Mouse (Mus musculus) heart, embryonic 11.5 days (tissue): ENCODE measurements around the gene Atn1. TPM values are rescaled to one million over a fixed set of nuclear protein-coding genes. Genes with fewer than 3 reads are reported as not detected.

ENCODE experiments used
- ATAC-seq: fragments of 200-750 bp; cut with Nextera tagmentation; replicated peaks from 2 replicates; pipeline ENCODE4 v1.8.0; 2017; ENCODE audit warnings: moderate library complexity; ENCODE audit not compliant: insufficient number of reproducible peaks, low FRiP score, low TSS enrichment
- H3K27ac ChIP-seq: fragments of 300-500 bp; sonication (generic); 2 replicates; pipeline ENCODE4 v1.5.1; 2014; ENCODE audit warnings: mild to moderate bottlenecking, low read depth, low read length
- H3K27me3 ChIP-seq: fragments of 300-500 bp; sonication (generic); 2 replicates; pipeline ENCODE4 v1.6.1; 2014; ENCODE audit warnings: mild to moderate bottlenecking, low read length, mixed read lengths; ENCODE audit not compliant: control insufficient read depth, insufficient read depth
- H3K36me3 ChIP-seq: fragments of 300-500 bp; sonication (generic); 2 replicates; pipeline ENCODE4 v1.6.1; 2014; ENCODE audit warnings: mild to moderate bottlenecking, low read length, moderate library complexity, mixed read lengths; ENCODE audit not compliant: control insufficient read depth, insufficient read depth
- H3K4me1 ChIP-seq: fragments of 300-500 bp; sonication (generic); 2 replicates; pipeline ENCODE4 v1.6.1; 2014; ENCODE audit warnings: low read length; ENCODE audit not compliant: control insufficient read depth, insufficient read depth
- H3K4me2 ChIP-seq: fragments of 300-500 bp; sonication (generic); 2 replicates; pipeline ENCODE4 v1.6.1; 2014; ENCODE audit warnings: mild to moderate bottlenecking, moderate library complexity
- H3K4me3 ChIP-seq: fragments of 300-500 bp; sonication (generic); 2 replicates; pipeline ENCODE4 v1.5.1; 2014; ENCODE audit warnings: low read depth, low read length
- H3K9ac ChIP-seq: fragments of 300-500 bp; sonication (generic); 2 replicates; pipeline ENCODE4 v1.6.1; 2014; ENCODE audit warnings: mild to moderate bottlenecking, low read depth, low read length, moderate library complexity
- H3K9me3 ChIP-seq: fragments of 300-500 bp; sonication (generic); replicated peaks from 2 replicates; pipeline ENCODE4 v1.6.1; 2016; ENCODE audit warnings: low read length; ENCODE audit not compliant: control insufficient read depth
- WGBS: fragments of 180-500 bp; shearing (Covaris S2); extraction: QIAGEN DNeasy Blood & Tissue Kit; methylation state at CpG from one replicate; pipeline ENCODE4 v1.1.7; 2014; ENCODE audit not compliant: insufficient replicate concordance; 5-methylcytosine and 5-hydroxymethylcytosine counted together
- polyA plus RNA-seq: library from polyadenylated mRNA; unstranded; fragments of >200 nt; fragmentation: Nextera tagmentation; extraction: Ambion mirVana; gene quantifications from 2 replicates; pipeline ENCODE4 v1.2.1, GENCODE M21; 2014

Atn1 gene
- polyA plus RNA-seq, 1 experiment from 2014 or later: 9.5 TPM

DNA sequence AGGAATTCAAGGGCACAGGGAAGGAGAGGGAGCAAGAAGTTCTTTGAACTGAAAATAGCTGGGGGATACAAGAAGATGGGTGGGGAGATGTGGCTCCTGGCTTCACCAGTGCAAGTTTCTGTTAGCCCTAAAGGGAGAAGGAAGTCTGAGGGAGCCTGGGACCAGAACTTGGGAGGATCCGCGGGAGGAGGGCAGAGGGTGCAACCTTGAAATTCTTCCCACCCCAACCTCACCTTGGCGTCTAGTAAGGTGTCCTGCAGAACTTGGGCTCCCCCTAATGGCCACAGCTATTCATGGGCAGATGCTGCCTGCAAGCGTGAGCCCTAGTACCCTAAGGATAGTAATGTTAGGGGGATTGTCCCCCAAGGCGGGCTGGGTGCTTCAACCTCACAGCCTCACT lies 2.9 kb upstream of the Atn1 start:
- peak overlapping the region; percentile 46 for H3K9ac ChIP-seq
- ATAC-seq: no peak

GRCm38 (mm10) chr6:124758849-124759232 lies 2.5 kb upstream of the Atn1 start:
- Histone ChIP-seq H3K27ac (peak overlapping the region; percentile 46; the same call in 1 of the 2 replicates), H3K4me3 (no peak overlapping the region), H3K27me3 (peaks cover 11% of the 10 kb centered on the region; the same call in 1 of the 2 replicates), H3K4me2 (peak overlapping the region; percentile 49), H3K36me3 (no peaks in the 10 kb centered on the region), H3K9ac (peak overlapping the region; percentile 46), H3K9me3 (no peaks in the 10 kb centered on the region), H3K4me1 (peaks cover 32% of the 10 kb centered on the region)
- 43% methylated on average over 2 of the region's 2 CpGs for WGBS
- ATAC-seq: no peak

More for the DNA sequence above, 2.9 kb upstream of the Atn1 start:
- WGBS: 1% methylated on average over 5 of the region's 5 CpGs
- Histone ChIP-seq H3K4me1 (peaks cover 29% of the 10 kb centered on the region), H3K27ac (peak overlapping the region; percentile 46; the same call in 1 of the 2 replicates), H3K4me2 (peak overlapping the region; percentile 49), H3K4me3 (no peak overlapping the region), H3K9me3 (no peaks in the 10 kb centered on the region), H3K27me3 (peaks cover 11% of the 10 kb centered on the region), H3K36me3 (no peaks in the 10 kb centered on the region)

GRCm38 (mm10) chr6:124757909-124758848 lies 1.9 kb upstream of the Atn1 start:
- Histone ChIP-seq H3K4me3 (peak overlapping the region; percentile 89), H3K27me3 (peaks cover 8% of the 10 kb centered on the region; the same call in 1 of the 2 replicates), H3K9me3 (no peaks in the 10 kb centered on the region), H3K4me2 (peak overlapping the region; percentile 82), H3K4me1 (peaks cover 34% of the 10 kb centered on the region), H3K27ac (peak overlapping the region; percentile 95; the same call in 1 of the 2 replicates), H3K9ac (peak overlapping the region; percentile 93; the same call in 1 of the 2 replicates), H3K36me3 (no peaks in the 10 kb centered on the region)
- 36% methylated on average over 5 of the region's 5 CpGs for WGBS
- ATAC-seq: no peak

DNA sequence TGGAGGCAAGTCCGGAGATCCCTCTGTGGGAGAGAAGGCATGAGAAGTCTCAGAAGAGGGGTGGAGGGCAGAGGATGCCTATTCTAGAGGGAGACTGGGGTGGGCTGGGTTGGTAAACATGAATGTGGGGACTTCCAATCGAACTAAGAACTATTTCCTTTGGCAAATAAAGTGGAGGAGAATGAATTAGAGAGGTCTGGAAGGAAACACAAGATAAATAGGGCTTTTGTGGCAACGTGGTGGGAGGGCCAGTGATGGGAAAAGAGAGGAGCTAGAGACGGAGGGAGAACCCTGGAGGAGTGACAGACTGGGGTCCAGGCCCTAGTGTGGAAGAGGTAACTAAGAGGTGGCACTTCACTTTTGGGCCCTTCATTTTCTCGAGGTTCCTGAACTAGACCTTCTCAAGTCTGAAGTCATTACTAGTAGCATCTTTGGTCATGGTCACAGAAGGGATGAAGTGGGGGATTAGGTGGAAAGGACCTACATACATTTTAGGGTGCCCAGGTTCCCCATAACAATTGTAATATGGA lies 1.1 kb upstream of the Atn1 start:
- Histone ChIP-seq H3K27ac (peak overlapping the region; percentile 95), H3K9me3 (no peaks in the 10 kb centered on the region), H3K27me3 (peaks cover 5% of the 10 kb centered on the region; the same call in 1 of the 2 replicates), H3K4me1 (peaks cover 34% of the 10 kb centered on the region), H3K4me3 (peak overlapping the region; percentile 89), H3K36me3 (no peaks in the 10 kb centered on the region), H3K9ac (peak overlapping the region; percentile 93), H3K4me2 (peak overlapping the region; percentile 82)
- no peak for ATAC-seq
- WGBS: 10% methylated on average over 5 of the region's 5 CpGs

DNA sequence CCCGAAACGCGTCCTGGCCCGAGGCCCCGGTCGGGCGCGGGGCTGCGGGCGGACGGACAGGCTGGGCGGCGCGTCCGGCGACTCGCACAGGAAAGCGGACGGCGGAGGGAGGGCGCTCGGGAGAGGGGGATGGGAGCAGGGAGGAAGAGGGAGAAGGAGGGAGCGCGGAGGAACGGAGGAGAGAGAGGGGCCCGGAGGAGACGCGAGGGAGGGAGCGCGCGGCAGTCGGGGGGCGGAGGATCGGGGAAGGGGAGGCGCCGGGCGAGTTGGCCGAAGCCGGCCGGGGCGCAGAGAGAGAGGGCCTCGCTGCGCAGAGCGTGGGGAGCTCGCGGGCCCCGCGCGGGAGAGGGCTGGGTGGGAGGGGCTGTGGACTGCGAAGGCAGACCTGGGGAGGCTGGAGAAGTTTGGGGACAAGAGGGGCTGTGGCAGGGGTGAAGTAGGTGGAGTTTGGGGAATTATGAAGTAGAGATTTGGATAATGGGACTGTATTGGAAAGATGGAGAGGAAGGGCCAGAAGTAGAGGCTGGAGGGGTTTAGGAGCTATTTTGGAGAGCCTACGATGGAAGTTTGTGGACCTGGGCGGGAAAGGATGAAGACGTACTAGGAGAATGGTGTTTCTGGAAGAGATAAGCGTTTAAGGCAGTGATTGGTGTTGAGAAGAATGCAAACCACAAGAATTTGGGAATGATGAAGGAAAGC lies 477 bp upstream of the Atn1 start:
- ATAC-seq: peak; percentile 64
- peaks cover 5% of the 10 kb centered on the region; the same call in 1 of the 2 replicates for H3K27me3 ChIP-seq
- peak overlapping the region; percentile 95 for H3K27ac ChIP-seq
- H3K9ac ChIP-seq: peak overlapping the region; percentile 93
- 1% methylated on average over 52 of the region's 54 CpGs for WGBS
- H3K36me3 ChIP-seq: no peaks in the 10 kb centered on the region
- peak overlapping the region; percentile 89 for H3K4me3 ChIP-seq
- H3K9me3 ChIP-seq: no peaks in the 10 kb centered on the region
- peaks cover 34% of the 10 kb centered on the region for H3K4me1 ChIP-seq
- peak overlapping the region; percentile 82 for H3K4me2 ChIP-seq

DNA sequence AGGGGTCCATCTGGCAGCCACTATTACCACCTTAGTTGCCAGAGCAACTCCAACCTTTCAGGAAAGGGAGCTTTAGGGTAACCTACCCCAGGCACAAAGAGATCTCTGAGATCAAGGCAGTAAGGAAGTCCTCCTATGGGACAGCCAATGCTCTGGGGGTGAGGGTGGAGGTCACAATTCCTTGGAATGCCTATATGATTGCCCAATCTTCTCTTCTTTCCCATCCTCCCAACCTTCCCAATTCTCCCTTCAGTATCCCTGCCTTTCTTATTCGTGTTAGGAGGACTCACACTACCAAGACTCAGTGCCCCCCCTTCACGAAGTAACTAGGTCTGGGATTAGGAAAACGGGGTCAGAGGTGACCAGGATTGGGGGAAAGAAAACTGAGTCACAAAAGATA lies 1.0 kb downstream of the Atn1 start:
- no peak for ATAC-seq
- H3K4me1 ChIP-seq: peaks cover 34% of the 10 kb centered on the region
- H3K4me3 ChIP-seq: peak overlapping the region; percentile 89
- no peaks in the 10 kb centered on the region for H3K36me3 ChIP-seq
- H3K27me3 ChIP-seq: peaks cover 3% of the 10 kb centered on the region; the same call in 1 of the 2 replicates
- 2% methylated on average over 3 of the region's 3 CpGs for WGBS
- H3K4me2 ChIP-seq: peak overlapping the region; percentile 82
- no peaks in the 10 kb centered on the region for H3K9me3 ChIP-seq
- H3K9ac ChIP-seq: peak overlapping the region; percentile 93
- H3K27ac ChIP-seq: peak overlapping the region; percentile 95; the same call in 1 of the 2 replicates

GRCm38 (mm10) chr6:124753861-124754260 lies 2.5 kb downstream of the Atn1 start:
- WGBS: 88% methylated on average over 2 of the region's 2 CpGs
- no peak overlapping the region for H3K9ac ChIP-seq
- no peak overlapping the region for H3K27ac ChIP-seq
- H3K9me3 ChIP-seq: no peaks in the 10 kb centered on the region
- peaks cover 31% of the 10 kb centered on the region for H3K4me1 ChIP-seq
- ATAC-seq: no peak
- H3K27me3 ChIP-seq: no peaks in the 10 kb centered on the region
- H3K4me2 ChIP-seq: no peak overlapping the region
- no peak overlapping the region for H3K4me3 ChIP-seq
- peaks cover 5% of the 10 kb centered on the region; the same call in 1 of the 2 replicates for H3K36me3 ChIP-seq

GRCm38 (mm10) chr6:124750405-124750804 lies 5.9 kb downstream of the Atn1 start:
- peaks cover 8% of the 10 kb centered on the region for H3K36me3 ChIP-seq
- H3K9ac ChIP-seq: no peak overlapping the region
- H3K9me3 ChIP-seq: no peaks in the 10 kb centered on the region
- no peak overlapping the region for H3K27ac ChIP-seq
- H3K4me3 ChIP-seq: no peak overlapping the region
- no peak for ATAC-seq
- WGBS: 82% methylated on average over 8 of the region's 8 CpGs
- H3K4me1 ChIP-seq: peaks cover 16% of the 10 kb centered on the region; the same call in 1 of the 2 replicates
- H3K27me3 ChIP-seq: no peaks in the 10 kb centered on the region
- H3K4me2 ChIP-seq: no peak overlapping the region
